Mouse (Mus musculus) lung, postnatal 4 days (tissue): ENCODE data around the gene Ube2j1.

Experiments used
- DNase-seq, 2 experiments: peaks; one replicate each; pipeline ENCODE4 v3.0.0; 2021

The Ube2j1 gene

DNA sequence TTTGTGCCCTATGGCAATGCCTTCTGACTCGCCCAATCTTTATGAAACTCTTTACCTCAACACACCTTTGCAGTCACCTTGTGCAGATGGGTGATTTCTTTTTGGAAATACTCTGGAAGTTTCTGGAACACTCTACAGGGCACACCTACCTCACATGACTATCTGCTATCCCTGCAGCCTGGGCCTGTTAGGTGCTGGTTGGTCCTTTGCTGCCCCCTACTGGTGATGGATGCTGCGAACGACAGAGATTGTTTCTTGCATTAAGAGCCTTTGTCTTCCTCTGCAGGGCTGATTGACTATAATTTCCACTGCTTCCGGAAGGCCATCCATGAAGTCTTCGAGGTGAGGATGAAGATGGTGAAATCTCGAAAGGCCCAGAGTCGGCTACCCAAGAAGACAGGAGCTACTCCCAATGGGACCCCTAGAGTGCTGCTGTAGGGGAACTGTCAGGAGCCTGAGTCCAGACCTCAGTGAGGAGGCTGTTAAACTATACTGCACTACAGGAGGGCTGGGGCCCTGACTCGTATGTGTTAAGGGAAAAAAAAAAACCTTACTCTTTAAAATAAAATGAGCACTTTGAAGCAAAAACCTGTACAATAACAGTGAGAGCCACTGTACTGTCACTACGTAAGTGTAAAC is 12.7 kb upstream of the Ube2j1 start:
- DNase-seq: peak; percentile 72 to 86

DNA sequence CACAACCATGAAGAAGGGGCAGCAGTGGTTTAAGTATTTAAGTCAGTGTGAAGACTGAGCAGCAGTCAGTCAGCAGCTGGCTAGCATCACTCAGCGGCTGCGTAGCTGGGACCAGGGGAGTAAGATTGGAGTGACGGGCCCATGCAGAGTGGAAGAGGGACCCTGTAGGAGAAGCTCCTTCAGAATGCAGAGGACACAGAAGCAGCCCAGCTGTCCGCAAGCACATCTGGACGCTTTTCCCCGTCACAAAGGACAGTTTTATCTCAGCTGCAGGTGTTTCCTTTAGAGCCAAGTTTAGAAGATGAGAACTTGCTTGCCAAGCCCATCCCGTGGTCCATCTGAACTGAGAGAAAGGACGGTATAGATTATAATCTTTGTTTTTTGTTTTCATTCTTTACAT is 6.8 kb upstream of the Ube2j1 start:
- peak; percentile 9 to 59 for DNase-seq

GRCm38 (mm10) chr4:33029104-33029503 is 2.1 kb upstream of the Ube2j1 start:
- no peak for DNase-seq

- peak in 1 of 2 experiments; percentile 30 for DNase-seq
These were observed 687 bp upstream of the Ube2j1 start for GRCm38 (mm10) chr4:33030264-33031194.

GRCm38 (mm10) chr4:33032045-33032444 is 829 bp downstream of the Ube2j1 start:
- DNase-seq: no peak

DNA sequence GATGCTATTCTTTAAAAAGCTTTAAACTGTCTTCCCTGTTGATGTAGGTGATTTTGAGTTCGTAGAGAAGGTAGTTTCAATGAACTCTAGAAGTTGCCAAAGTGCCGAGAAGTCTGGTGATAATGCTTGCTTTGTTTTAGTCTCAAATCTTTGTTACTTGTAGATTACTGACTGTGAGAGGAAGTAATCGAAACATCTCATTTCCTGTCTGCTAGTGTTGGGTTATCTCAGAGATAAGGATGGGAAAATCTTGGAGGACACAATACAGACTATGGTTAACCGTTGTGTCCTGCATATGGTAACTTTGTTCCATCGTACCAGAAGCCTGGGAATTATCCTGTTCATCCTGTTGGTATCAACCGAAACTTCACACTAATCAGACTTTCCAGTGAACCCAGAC is 2.3 kb downstream of the Ube2j1 start:
- DNase-seq: no peak

GRCm38 (mm10) chr4:33039826-33040225 is 8.6 kb downstream of the Ube2j1 start:
- no peak for DNase-seq

DNA sequence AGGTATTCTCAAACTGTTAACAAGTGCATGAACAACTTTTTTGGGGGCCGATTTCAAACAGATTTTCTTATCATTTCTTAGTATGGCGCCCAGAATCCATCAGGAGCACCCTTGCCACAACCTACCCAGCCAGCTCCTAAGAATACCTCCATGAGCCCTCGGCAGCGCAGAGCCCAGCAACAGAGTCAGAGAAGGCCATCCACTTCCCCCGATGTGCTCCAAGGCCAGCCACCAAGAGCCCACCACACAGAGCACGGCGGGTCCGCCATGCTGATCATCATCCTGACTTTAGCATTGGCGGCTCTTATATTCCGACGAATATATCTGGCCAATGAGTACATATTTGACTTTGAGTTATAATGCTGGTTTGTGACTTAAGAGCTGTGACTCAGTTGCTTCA is 18.4 kb downstream of the Ube2j1 start:
- DNase-seq: no peak

DNA sequence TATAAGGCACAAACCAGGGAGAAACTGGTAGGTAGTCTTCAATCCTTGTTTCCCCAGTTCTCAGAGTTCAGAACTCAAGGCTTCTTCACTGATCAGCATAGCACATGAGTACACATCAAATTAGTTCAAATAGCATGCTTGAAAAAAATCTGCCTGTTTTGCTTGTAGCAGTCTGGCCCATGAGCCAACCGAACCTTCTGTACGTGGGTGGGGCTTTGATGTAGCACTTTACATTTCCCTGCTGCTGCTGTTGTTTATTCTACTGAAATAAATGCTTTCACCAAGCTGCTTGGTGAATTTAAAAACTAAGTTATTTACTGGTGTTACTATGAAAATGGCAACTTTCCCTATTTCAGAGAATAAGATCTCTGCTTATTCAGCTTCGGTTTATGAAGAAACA is 20.8 kb downstream of the Ube2j1 start:
- DNase-seq: no peak

- DNase-seq: no peak
These were observed 21.4 kb downstream of the Ube2j1 start for GRCm38 (mm10) chr4:33052650-33053049.

DNA sequence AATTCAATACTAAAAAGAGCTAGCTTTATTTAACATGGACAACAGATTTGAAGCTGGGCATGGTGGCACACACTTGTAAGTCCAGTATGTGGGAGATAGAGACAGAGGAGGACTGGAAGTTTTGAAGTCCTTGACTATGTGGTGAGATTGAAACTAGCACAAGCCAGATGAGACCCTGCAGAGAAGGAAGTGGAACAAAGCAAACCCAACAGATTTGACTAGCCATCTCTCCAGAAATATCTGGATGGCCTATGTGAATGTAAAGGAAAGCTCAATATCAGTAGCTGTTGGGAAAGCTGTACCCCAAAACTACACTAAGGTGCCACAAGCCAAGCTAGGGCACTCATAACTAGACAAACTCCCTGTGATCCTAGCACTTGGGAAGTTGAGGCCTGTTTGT is 23.2 kb downstream of the Ube2j1 start:
- no peak for DNase-seq

- no peak for DNase-seq
These were observed 25.1 kb downstream of the Ube2j1 start for GRCm38 (mm10) chr4:33056317-33056716.

GRCm38 (mm10) chr4:33057890-33058687 is 26.9 kb downstream of the Ube2j1 start:
- DNase-seq: peak; percentile 25 to 59

- no peak for DNase-seq
These were observed 29.9 kb downstream of the Ube2j1 start for GRCm38 (mm10) chr4:33061158-33061557.

- no peak for DNase-seq
These were observed 31.8 kb downstream of the Ube2j1 start, which contains the start of gene Gabrr2 for GRCm38 (mm10) chr4:33062981-33063380. Gene Gabrr2, plus strand, starts transcription at chr4:33062999.

- no peak for DNase-seq
These were observed 33.8 kb downstream of the Ube2j1 start for GRCm38 (mm10) chr4:33064986-33065385.

DNA sequence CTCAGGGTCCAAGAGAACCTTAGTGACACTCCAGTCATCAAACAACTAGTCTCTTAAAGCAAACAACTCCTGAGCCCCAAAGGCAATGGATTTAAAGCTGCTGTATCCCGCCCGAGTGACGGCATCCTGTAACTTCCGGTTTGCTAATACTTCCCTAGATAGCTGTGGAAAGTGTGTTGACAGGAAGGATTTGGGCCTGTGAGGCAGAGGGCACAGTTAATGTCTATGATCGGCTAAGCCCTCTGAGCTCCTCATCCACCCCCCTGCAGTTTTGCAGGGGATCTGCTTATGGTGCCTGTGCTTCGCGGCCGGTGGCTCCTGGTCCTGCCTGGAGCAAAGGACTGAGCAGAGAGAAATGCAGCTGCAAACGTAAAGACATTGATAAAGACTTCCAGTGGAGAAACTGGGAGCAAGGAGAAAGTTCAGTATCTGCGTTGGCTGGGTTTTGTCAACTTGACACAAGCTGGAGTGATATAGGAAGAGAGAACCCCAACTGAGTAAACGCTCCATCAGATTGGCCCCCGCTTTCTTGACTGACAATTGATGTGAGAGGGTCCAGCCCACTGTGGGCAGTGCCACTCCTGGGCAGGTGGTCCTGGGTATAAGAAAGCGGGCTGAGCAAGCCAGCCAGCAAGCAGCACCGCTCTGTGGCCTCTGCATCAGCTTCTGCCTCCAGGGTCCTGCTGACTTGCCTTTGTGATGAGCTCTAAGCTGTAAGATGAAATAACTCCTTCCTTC is 35.2 kb downstream of the Ube2j1 start:
- no peak for DNase-seq

GRCm38 (mm10) chr4:33067331-33067730 is 36.1 kb downstream of the Ube2j1 start:
- no peak for DNase-seq

DNA sequence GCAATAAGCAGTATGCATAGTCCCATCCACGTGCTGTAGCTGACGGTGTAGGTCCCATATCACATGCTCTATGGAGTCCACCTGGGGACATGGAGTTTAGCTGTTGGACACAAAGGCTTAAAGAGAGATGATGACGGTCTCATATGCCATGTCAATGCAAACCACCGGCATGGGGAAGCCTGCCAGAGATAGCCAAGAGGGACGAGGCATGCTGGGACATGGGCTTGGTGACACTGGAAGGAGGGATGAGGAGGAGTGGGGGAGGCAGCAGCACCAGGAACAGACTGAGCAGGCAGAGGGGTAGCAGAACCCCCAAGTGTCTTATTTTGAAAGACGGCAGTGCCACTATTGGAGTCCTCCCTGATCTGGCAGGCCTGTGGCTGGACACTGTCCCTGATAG is 36.6 kb downstream of the Ube2j1 start:
- no peak for DNase-seq

GRCm38 (mm10) chr4:33068894-33069293 is 37.7 kb downstream of the Ube2j1 start:
- no peak for DNase-seq

GRCm38 (mm10) chr4:33070326-33070725 is 39.1 kb downstream of the Ube2j1 start:
- no peak for DNase-seq

DNA sequence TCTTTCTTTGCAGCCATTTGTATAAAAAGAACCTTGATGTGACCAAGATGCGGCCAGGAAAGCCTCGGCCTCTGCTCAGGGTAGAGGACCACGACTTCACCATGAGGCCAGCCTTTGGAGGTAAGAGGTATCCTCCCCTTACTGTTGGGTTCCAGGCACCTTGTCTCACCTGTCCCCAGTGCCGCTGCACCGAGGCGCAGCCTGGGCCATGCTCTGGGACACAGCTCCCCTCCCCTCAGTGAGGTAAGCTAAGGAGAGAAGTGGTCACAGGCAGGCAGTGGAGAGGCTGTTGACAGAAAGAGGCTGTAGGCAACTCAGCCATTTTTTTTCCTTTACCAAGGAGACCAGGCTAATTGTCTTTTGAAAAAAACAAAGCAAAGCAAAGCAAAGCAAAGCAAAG is 40.1 kb downstream of the Ube2j1 start:
- no peak for DNase-seq
